Mouse (Mus musculus) cerebellum, adult 18-20 months (tissue): ENCODE results near the gene Prmt7.

Experiments used
- DNase-seq, 2 experiments: peaks; one replicate each; pipeline ENCODE4 v3.0.0; 2021

Gene Prmt7

GRCm38 (mm10) chr8:106292484-106293396 lies 82.0 kb downstream of the Prmt7 start:
- DNase-seq: no peak

GRCm38 (mm10) chr8:106298261-106298660 lies 87.5 kb downstream of the Prmt7 start:
- no peak for DNase-seq

- DNase-seq: no peak
These were observed 88.1 kb downstream of the Prmt7 start for GRCm38 (mm10) chr8:106298846-106299245.

- DNase-seq: no peak
These were observed 89.0 kb downstream of the Prmt7 start for GRCm38 (mm10) chr8:106299686-106300085.

GRCm38 (mm10) chr8:106300739-106301715 lies 90.3 kb downstream of the Prmt7 start:
- no peak for DNase-seq
